Mouse (Mus musculus): Measurements from ENCODE around the gene Grb10. TPM values are rescaled to one million over a fixed set of nuclear protein-coding genes. Genes with fewer than 3 reads are reported as not detected.

The Grb10 gene
- polyA plus RNA-seq, 2 experiments = 243 to 644 TPM

DNA sequence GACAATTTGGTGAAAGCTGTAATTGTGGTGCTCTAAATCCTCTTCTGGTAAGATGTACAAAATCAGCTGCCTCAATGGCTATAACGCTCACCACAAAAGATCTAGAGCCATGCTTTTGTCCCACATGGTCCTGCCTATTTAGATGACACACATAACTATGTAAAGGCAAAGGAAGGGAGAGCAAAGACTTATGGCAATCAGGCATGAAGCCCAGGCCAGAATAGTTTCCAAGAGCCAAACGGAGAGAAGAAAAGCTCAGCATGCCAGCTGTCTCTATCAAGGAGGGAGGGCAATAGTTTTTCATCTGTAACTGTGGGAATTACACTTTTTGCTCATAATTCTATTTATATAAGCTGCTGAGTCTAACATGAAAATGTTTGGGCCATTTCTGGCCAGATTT lies 45.3 kb downstream of the Grb10 start:
- no peaks in the 10 kb centered on the region for H3K27me3 ChIP-seq (ENCODE audit: control insufficient read depth, insufficient read depth, low read length)
- no peak overlapping the region for H3K4me3 ChIP-seq (replicated peaks; ENCODE audit: low read length)
- no peak for TF ChIP-seq POLR2A (IDR thresholded peaks at IDR 0.05; ENCODE audit: borderline replicate concordance, extremely low read depth, insufficient read depth, insufficient read length)
- no peak for DNase-seq (ENCODE audit: low spot score)
- no peak overlapping the region for H3K4me2 ChIP-seq (replicated peaks; ENCODE audit: low read depth, low read length, severe bottlenecking)
- WGBS = 79% methylated on average over 2 of the region's 2 CpGs
- H3K4me1 ChIP-seq (ENCODE audit: control insufficient read depth, insufficient read depth, low read length) = no peaks in the 10 kb centered on the region
- no peaks in the 10 kb centered on the region for H3K36me3 ChIP-seq (ENCODE audit: control insufficient read depth, insufficient read depth, low read length)
- no peak overlapping the region for H3K9ac ChIP-seq (ENCODE audit: low read depth, low read length, severe bottlenecking)
- H3K9me3 ChIP-seq (ENCODE audit: control insufficient read depth, low read length) = no peaks in the 10 kb centered on the region
- no peak for ATAC-seq (ENCODE audit: low FRiP score, low read depth)
- no peak overlapping the region for H3K27ac ChIP-seq (replicated peaks; ENCODE audit: low read depth, low read length)

DNA sequence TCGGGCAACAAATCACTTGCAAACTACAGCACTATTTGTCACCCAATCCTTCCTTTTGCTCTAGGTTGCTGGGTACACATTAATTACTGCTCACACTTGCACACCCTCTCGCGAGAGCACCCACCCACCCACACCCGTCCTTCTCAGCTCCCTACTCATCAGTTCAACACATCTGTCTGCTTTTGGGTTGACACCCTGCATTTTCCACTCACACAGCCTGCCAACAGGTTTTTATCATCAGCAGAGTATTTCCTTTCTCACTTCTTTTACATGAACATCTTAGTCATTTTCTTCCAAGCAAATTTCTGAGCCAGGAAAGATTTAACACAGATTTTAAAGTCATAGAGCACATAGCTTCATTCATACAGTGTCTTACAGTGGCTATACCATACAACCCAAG lies 48.6 kb downstream of the Grb10 start:
- H3K9ac ChIP-seq (ENCODE audit: low read depth, low read length, severe bottlenecking) = no peak overlapping the region
- WGBS = 78% methylated on average over 4 of the region's 4 CpGs

DNA sequence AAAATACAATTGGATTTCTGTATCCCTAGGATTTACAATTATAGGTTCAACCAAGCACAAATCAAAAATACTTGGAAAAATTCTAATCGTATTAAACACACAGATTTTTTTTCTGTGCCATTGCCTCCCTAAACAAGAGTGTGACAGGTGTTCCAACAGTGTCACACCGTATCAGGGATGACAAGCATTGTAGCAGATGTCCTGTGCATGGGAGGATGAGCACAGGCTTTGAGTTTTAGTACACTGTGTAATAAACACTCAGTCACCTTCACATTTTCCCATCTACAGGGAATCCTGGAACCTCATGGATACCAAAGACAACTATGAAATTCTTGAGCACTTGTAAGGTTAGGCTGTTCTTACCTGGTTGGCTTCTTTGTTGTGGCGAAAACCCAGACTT lies 51.2 kb downstream of the Grb10 start:
- DNase-seq (ENCODE audit: low spot score) = no peak
- H3K36me3 ChIP-seq (ENCODE audit: control insufficient read depth, insufficient read depth, low read length) = peaks cover 4% of the 10 kb centered on the region
- WGBS = 86% methylated on average over 3 of the region's 3 CpGs

More for the DNA sequence above, 48.6 kb downstream of the Grb10 start:
- Histone ChIP-seq H3K4me3 (replicated peaks; ENCODE audit: low read length) (no peak overlapping the region), H3K36me3 (ENCODE audit: control insufficient read depth, insufficient read depth, low read length) (no peaks in the 10 kb centered on the region), H3K9me3 (ENCODE audit: control insufficient read depth, low read length) (no peaks in the 10 kb centered on the region), H3K4me1 (ENCODE audit: control insufficient read depth, insufficient read depth, low read length) (no peaks in the 10 kb centered on the region), H3K27ac (replicated peaks; ENCODE audit: low read depth, low read length) (no peak overlapping the region), H3K27me3 (ENCODE audit: control insufficient read depth, insufficient read depth, low read length) (no peaks in the 10 kb centered on the region), H3K4me2 (replicated peaks; ENCODE audit: low read depth, low read length, severe bottlenecking) (no peak overlapping the region)
- DNase-seq (ENCODE audit: low spot score) (no peak), ATAC-seq (ENCODE audit: low FRiP score, low read depth) (no peak)
- TF ChIP-seq POLR2A (IDR thresholded peaks at IDR 0.05; ENCODE audit: borderline replicate concordance, extremely low read depth, insufficient read depth, insufficient read length) = no peak

DNA sequence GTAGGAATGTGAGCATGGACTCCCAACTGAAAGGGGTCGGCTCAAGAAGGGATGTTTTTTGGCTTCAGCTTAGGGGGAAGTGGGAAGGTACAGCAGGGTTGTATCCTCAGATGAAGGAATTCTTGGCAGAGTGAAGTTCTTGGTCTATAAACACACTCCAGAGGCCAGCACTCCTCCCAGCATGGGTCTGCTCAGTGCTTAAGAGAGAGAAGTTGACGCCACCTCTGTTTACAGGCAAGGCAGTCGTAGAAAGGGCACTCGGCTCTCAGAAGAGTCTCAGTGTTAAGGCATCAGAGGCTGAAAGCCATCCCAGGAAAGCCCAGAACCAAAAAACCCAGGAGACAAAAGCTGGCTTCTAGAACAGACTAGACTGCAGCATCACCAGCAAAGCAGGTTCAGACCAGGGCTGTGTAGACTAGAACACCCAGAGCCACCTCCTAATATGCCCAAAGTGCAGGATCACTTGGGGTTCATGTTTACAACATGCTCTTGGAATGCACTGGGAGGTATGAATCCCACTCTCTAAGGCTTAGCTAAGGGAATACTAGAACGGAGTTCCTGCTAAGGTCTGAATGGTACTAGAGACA lies 59.8 kb downstream of the Grb10 start:
- ATAC-seq (ENCODE audit: low FRiP score, low read depth) (no peak), DNase-seq (ENCODE audit: low spot score) (no peak)
- H3K4me1 ChIP-seq (ENCODE audit: control insufficient read depth, insufficient read depth, low read length) = peaks cover 4% of the 10 kb centered on the region; the same call in 1 of the 2 replicates
- H3K36me3 ChIP-seq (ENCODE audit: control insufficient read depth, insufficient read depth, low read length) = peaks cover 11% of the 10 kb centered on the region
- no peak overlapping the region for H3K4me3 ChIP-seq (replicated peaks; ENCODE audit: low read length)
- H3K27me3 ChIP-seq (ENCODE audit: control insufficient read depth, insufficient read depth, low read length) = no peaks in the 10 kb centered on the region
- WGBS = 54% methylated on average over 5 of the region's 5 CpGs
- H3K9ac ChIP-seq (ENCODE audit: low read depth, low read length, severe bottlenecking) = no peak overlapping the region
- H3K27ac ChIP-seq (replicated peaks; ENCODE audit: low read depth, low read length) = no peak overlapping the region
- H3K9me3 ChIP-seq (ENCODE audit: control insufficient read depth, low read length) = no peaks in the 10 kb centered on the region
- no peak overlapping the region for H3K4me2 ChIP-seq (replicated peaks; ENCODE audit: low read depth, low read length, severe bottlenecking)
- TF ChIP-seq POLR2A (IDR thresholded peaks at IDR 0.05; ENCODE audit: borderline replicate concordance, extremely low read depth, insufficient read depth, insufficient read length) = no peak

More for the DNA sequence above, 51.2 kb downstream of the Grb10 start:
- no peak for ATAC-seq (ENCODE audit: low FRiP score, low read depth)
- Histone ChIP-seq H3K27ac (replicated peaks; ENCODE audit: low read depth, low read length) (no peak overlapping the region), H3K9ac (ENCODE audit: low read depth, low read length, severe bottlenecking) (no peak overlapping the region), H3K4me1 (ENCODE audit: control insufficient read depth, insufficient read depth, low read length) (no peaks in the 10 kb centered on the region), H3K27me3 (ENCODE audit: control insufficient read depth, insufficient read depth, low read length) (no peaks in the 10 kb centered on the region), H3K4me2 (replicated peaks; ENCODE audit: low read depth, low read length, severe bottlenecking) (no peak overlapping the region), H3K9me3 (ENCODE audit: control insufficient read depth, low read length) (no peaks in the 10 kb centered on the region), H3K4me3 (replicated peaks; ENCODE audit: low read length) (no peak overlapping the region)
- no peak for TF ChIP-seq POLR2A (IDR thresholded peaks at IDR 0.05; ENCODE audit: borderline replicate concordance, extremely low read depth, insufficient read depth, insufficient read length)

DNA sequence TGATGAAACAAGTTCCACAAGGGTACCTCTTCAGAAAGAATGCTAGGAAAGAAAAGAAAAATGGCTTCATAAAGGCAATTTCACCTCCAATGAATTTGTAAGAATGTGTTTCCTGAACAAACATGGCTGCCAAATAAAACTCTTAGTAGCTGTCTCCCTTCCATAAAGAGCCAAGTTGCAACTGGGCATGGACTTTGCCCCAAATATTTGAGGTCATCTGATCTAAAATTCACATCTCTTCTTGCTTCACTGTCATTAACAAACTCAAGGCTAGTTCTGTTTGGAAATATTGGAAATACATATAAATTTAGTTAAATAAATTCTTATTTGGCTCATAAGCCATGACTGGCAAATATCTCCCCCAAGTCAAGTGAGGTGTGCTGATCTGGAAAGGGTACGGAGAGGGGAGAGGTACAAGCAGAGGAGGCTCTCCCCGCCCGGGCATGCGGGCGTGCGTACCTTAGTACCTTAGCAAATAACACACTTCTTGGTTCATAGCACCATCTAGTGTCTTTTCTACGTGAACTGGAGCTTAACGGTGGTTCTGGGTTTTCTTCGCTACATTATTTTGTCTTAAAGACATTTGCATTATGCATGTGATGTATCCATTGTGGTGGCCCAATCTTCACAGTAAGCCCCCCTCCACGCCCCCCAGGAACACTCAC lies 63.8 kb downstream of the Grb10 start:
- Histone ChIP-seq H3K36me3 (ENCODE audit: control insufficient read depth, insufficient read depth, low read length) (peaks cover 27% of the 10 kb centered on the region), H3K4me3 (replicated peaks; ENCODE audit: low read length) (no peak overlapping the region), H3K27ac (replicated peaks; ENCODE audit: low read depth, low read length) (no peak overlapping the region), H3K9me3 (ENCODE audit: control insufficient read depth, low read length) (peaks cover 6% of the 10 kb centered on the region), H3K27me3 (ENCODE audit: control insufficient read depth, insufficient read depth, low read length) (no peaks in the 10 kb centered on the region), H3K4me2 (replicated peaks; ENCODE audit: low read depth, low read length, severe bottlenecking) (no peak overlapping the region), H3K9ac (ENCODE audit: low read depth, low read length, severe bottlenecking) (no peak overlapping the region), H3K4me1 (ENCODE audit: control insufficient read depth, insufficient read depth, low read length) (peaks cover 4% of the 10 kb centered on the region; the same call in 1 of the 2 replicates)
- ATAC-seq (ENCODE audit: low FRiP score, low read depth) (no peak), DNase-seq (ENCODE audit: low spot score) (peak; percentile 73)
- no peak for TF ChIP-seq POLR2A (IDR thresholded peaks at IDR 0.05; ENCODE audit: borderline replicate concordance, extremely low read depth, insufficient read depth, insufficient read length)
- WGBS = 48% methylated on average over 10 of the region's 10 CpGs
